Mouse (Mus musculus): ENCODE data around the gene Sox10. TPM values are rescaled to one million over a fixed set of nuclear protein-coding genes. Genes with fewer than 3 reads are reported as not detected.
A peak's percentile ranks its signal among the peaks of the same experiment; 100 is the strongest.

The Sox10 gene
- polyA plus RNA-seq, 1 experiment from 2014 or later: 0.25 TPM

DNA sequence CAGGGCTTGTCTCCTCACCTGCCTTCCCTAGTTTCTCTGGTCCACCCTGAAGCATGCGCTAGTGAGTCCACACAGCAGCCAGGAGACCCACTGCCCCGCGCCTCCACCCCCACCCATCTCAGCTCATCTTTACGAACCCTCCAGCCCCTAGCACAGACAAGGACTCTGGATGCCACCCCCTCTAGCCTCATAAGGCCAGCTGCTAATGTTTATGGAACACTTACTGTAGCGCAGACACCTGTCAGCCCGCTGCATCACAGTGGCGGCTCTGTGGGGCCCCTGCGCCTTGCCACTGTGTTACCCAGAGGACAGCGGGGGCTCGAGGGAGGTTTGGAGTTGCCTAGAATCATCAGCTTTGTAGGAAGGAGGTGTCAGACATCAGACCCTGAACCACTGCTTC, 37.5 kb upstream of the Sox10 start:
- no peaks in the 10 kb centered on the region for H3K27me3 ChIP-seq (ENCODE audit: insufficient read depth, low read length)
- 39% methylated on average over 10 of the region's 10 CpGs for WGBS
- TF ChIP-seq CTCF (IDR thresholded peaks at IDR 0.05; ENCODE audit: low read depth): no peak
- no peak for DNase-seq (ENCODE audit: low spot score)
- no peaks in the 10 kb centered on the region for H3K36me3 ChIP-seq (ENCODE audit: insufficient read depth, low read length)
- H3K9me3 ChIP-seq (replicated peaks; ENCODE audit: low read length): no peaks in the 10 kb centered on the region
- H3K4me1 ChIP-seq (replicated peaks; ENCODE audit: insufficient read depth, low read length): no peaks in the 10 kb centered on the region; the same call in 1 of the 2 replicates
- no peak overlapping the region for H3K9ac ChIP-seq (ENCODE audit: low read depth, low read length)
- no peak overlapping the region for H3K4me2 ChIP-seq (ENCODE audit: low read length)
- H3K4me3 ChIP-seq (replicated peaks; ENCODE audit: low read depth, low read length): no peak overlapping the region
- no peak for ATAC-seq (replicated peaks; ENCODE audit: low FRiP score, low read depth)
- no peak overlapping the region for H3K27ac ChIP-seq

DNA sequence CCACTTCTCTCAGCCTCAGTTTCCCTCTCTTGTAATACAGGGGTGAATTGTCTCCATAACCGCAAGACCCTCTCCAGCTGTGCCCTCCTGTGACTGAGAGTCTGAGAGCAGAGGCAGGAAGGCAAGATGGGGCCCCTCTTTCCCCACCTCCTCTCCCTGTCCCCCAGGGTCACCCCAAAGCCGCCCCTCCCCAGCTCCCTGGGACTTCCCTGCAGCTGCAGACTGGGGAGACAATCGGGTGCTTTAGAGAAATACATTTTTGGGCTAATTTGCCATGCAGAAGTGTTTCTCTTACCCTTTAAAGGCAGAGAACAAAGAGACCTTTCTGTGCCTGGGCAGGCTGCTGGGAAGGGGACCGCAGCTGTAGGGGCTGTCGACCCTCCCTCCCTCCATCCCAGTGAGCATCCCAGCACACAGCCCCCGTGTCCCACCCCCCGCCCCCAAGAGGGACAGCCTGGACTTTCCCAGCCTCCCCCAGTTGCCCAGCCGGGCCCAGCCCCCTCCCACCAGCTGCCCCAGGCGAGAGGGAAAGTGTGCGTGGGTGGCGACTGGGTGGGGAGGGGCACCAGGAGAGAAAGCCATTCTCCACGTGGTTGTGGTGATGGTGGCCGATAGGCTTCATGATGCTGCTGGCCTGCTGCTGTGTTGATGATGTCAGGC, 36.6 kb upstream of the Sox10 start:
- Histone ChIP-seq H3K4me1 (replicated peaks; ENCODE audit: insufficient read depth, low read length) (no peaks in the 10 kb centered on the region; the same call in 1 of the 2 replicates), H3K4me2 (ENCODE audit: low read length) (no peak overlapping the region), H3K9ac (ENCODE audit: low read depth, low read length) (no peak overlapping the region), H3K4me3 (replicated peaks; ENCODE audit: low read depth, low read length) (no peak overlapping the region), H3K9me3 (replicated peaks; ENCODE audit: low read length) (no peaks in the 10 kb centered on the region), H3K27ac (no peak overlapping the region), H3K36me3 (ENCODE audit: insufficient read depth, low read length) (no peaks in the 10 kb centered on the region), H3K27me3 (ENCODE audit: insufficient read depth, low read length) (no peaks in the 10 kb centered on the region)
- DNase-seq (ENCODE audit: low spot score): peak; percentile 22
- 15% methylated on average over 13 of the region's 13 CpGs for WGBS
- no peak for TF ChIP-seq CTCF (IDR thresholded peaks at IDR 0.05; ENCODE audit: low read depth)
- ATAC-seq (replicated peaks; ENCODE audit: low FRiP score, low read depth): no peak

GRCm38 (mm10) chr15:79199390-79199976, 34.4 kb upstream of the Sox10 start:
- H3K27me3 ChIP-seq (ENCODE audit: insufficient read depth, low read length): no peaks in the 10 kb centered on the region
- 91% methylated on average over 12 of the region's 12 CpGs for WGBS
- DNase-seq (ENCODE audit: low spot score) (no peak), ATAC-seq (replicated peaks; ENCODE audit: low FRiP score, low read depth) (no peak)
- TF ChIP-seq CTCF (IDR thresholded peaks at IDR 0.05; ENCODE audit: low read depth): no peak
- no peak overlapping the region for H3K9ac ChIP-seq (ENCODE audit: low read depth, low read length)
- H3K4me2 ChIP-seq (ENCODE audit: low read length): no peak overlapping the region
- no peaks in the 10 kb centered on the region for H3K36me3 ChIP-seq (ENCODE audit: insufficient read depth, low read length)
- no peaks in the 10 kb centered on the region; the same call in 1 of the 2 replicates for H3K4me1 ChIP-seq (replicated peaks; ENCODE audit: insufficient read depth, low read length)
- H3K27ac ChIP-seq: no peak overlapping the region
- H3K9me3 ChIP-seq (replicated peaks; ENCODE audit: low read length): no peaks in the 10 kb centered on the region
- no peak overlapping the region for H3K4me3 ChIP-seq (replicated peaks; ENCODE audit: low read depth, low read length)

GRCm38 (mm10) chr15:79195492-79195891, 30.5 kb upstream of the Sox10 start:
- 81% methylated on average over 8 of the region's 8 CpGs for WGBS
- ATAC-seq (replicated peaks; ENCODE audit: low FRiP score, low read depth) (no peak), DNase-seq (ENCODE audit: low spot score) (no peak)
- Histone ChIP-seq H3K36me3 (ENCODE audit: insufficient read depth, low read length) (no peaks in the 10 kb centered on the region), H3K27ac (no peak overlapping the region), H3K4me1 (replicated peaks; ENCODE audit: insufficient read depth, low read length) (peaks cover 5% of the 10 kb centered on the region; the same call in 1 of the 2 replicates), H3K9ac (ENCODE audit: low read depth, low read length) (no peak overlapping the region), H3K27me3 (ENCODE audit: insufficient read depth, low read length) (no peaks in the 10 kb centered on the region), H3K9me3 (replicated peaks; ENCODE audit: low read length) (no peaks in the 10 kb centered on the region), H3K4me3 (replicated peaks; ENCODE audit: low read depth, low read length) (no peak overlapping the region), H3K4me2 (ENCODE audit: low read length) (no peak overlapping the region)
- TF ChIP-seq CTCF (IDR thresholded peaks at IDR 0.05; ENCODE audit: low read depth): no peak

DNA sequence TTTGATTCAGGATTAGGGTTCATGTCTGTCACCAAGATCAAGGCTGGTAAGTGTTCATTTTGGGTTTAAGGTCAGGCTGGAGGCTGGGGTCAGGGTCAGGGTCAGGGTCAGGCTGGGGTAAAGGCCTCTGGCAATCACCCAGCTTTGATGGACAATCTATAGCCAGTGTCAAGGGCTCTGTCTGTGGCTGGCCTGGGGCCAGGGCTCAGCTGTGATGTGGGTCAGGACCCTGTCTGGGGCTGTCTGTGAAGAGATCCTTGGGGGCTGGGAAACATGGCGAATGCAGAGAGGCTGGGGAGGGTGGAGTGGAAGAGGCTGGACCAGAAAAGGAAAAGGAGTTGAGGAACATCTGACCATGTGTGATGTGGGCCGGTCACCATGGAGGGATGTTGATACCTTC, 29.9 kb upstream of the Sox10 start:
- TF ChIP-seq CTCF (IDR thresholded peaks at IDR 0.05; ENCODE audit: low read depth): no peak
- H3K27ac ChIP-seq: no peak overlapping the region
- ATAC-seq (replicated peaks; ENCODE audit: low FRiP score, low read depth) (no peak), DNase-seq (ENCODE audit: low spot score) (no peak)
- no peak overlapping the region for H3K4me2 ChIP-seq (ENCODE audit: low read length)
- H3K9ac ChIP-seq (ENCODE audit: low read depth, low read length): no peak overlapping the region
- H3K9me3 ChIP-seq (replicated peaks; ENCODE audit: low read length): no peaks in the 10 kb centered on the region
- H3K4me1 ChIP-seq (replicated peaks; ENCODE audit: insufficient read depth, low read length): peaks cover 5% of the 10 kb centered on the region; the same call in 1 of the 2 replicates
- 59% methylated on average over 2 of the region's 2 CpGs for WGBS
- H3K27me3 ChIP-seq (ENCODE audit: insufficient read depth, low read length): no peaks in the 10 kb centered on the region
- no peak overlapping the region for H3K4me3 ChIP-seq (replicated peaks; ENCODE audit: low read depth, low read length)
- no peaks in the 10 kb centered on the region for H3K36me3 ChIP-seq (ENCODE audit: insufficient read depth, low read length)

- no peak for TF ChIP-seq CTCF (IDR thresholded peaks at IDR 0.05; ENCODE audit: low read depth)
- Histone ChIP-seq H3K4me2 (ENCODE audit: low read length) (no peak overlapping the region), H3K9me3 (replicated peaks; ENCODE audit: low read length) (no peaks in the 10 kb centered on the region), H3K36me3 (ENCODE audit: insufficient read depth, low read length) (no peaks in the 10 kb centered on the region), H3K27ac (no peak overlapping the region), H3K27me3 (ENCODE audit: insufficient read depth, low read length) (no peaks in the 10 kb centered on the region), H3K4me1 (replicated peaks; ENCODE audit: insufficient read depth, low read length) (peaks cover 5% of the 10 kb centered on the region; the same call in 1 of the 2 replicates), H3K9ac (ENCODE audit: low read depth, low read length) (no peak overlapping the region), H3K4me3 (replicated peaks; ENCODE audit: low read depth, low read length) (no peak overlapping the region)
- no peak for DNase-seq (ENCODE audit: low spot score)
- no peak for ATAC-seq (replicated peaks; ENCODE audit: low FRiP score, low read depth)
- 69% methylated on average over 9 of the region's 9 CpGs for WGBS
These were observed 29.0 kb upstream of the Sox10 start for GRCm38 (mm10) chr15:79194048-79194447.

Data from kidney, postnatal 0 days (tissue).